Mouse (Mus musculus) adrenal gland, postnatal 36 days (tissue): ENCODE data around the gene Tmem44. TPM values are rescaled to one million over a fixed set of nuclear protein-coding genes. Genes with fewer than 3 reads are reported as not detected.

Source experiments
- DNase-seq, 2 experiments: peaks; one replicate each; pipeline ENCODE4 v3.0.0; 2021; ENCODE audit warnings: mixed read lengths in 1 of 2
- total RNA-seq, 2 experiments: library from RNA; stranded (reverse); gene quantifications; 2 replicates each; pipeline ENCODE4 v1.2.3; 2021

Gene Tmem44
- total RNA-seq, 2 experiments from 2014 or later: 3.7 to 4.7 TPM

GRCm38 (mm10) chr16:30518635-30519034, 32.0 kb downstream of the Tmem44 start:
- peak; percentile 43 to 58 for DNase-seq

GRCm38 (mm10) chr16:30517666-30518283, 32.9 kb downstream of the Tmem44 start:
- DNase-seq: peak; percentile 48 to 62

- DNase-seq: no peak
Observed at GRCm38 (mm10) chr16:30516993-30517392, 33.6 kb downstream of the Tmem44 start.

GRCm38 (mm10) chr16:30515418-30515817, 35.2 kb downstream of the Tmem44 start:
- no peak for DNase-seq

GRCm38 (mm10) chr16:30513050-30514024, 37.3 kb downstream of the Tmem44 start:
- peak; percentile 86 to 87 for DNase-seq

- peak; percentile 84 to 86 for DNase-seq
Observed at GRCm38 (mm10) chr16:30512375-30513049, 38.1 kb downstream of the Tmem44 start.

- no peak for DNase-seq
Observed at GRCm38 (mm10) chr16:30511563-30512340, 38.9 kb downstream of the Tmem44 start.

- peak; percentile 88 to 92 for DNase-seq
Observed at GRCm38 (mm10) chr16:30510504-30511451, 39.9 kb downstream of the Tmem44 start.

- DNase-seq: no peak
Observed at GRCm38 (mm10) chr16:30510091-30510490, 40.6 kb downstream of the Tmem44 start.

- no peak for DNase-seq
Observed at GRCm38 (mm10) chr16:30509340-30509739, 41.3 kb downstream of the Tmem44 start.

- DNase-seq: no peak
Observed at GRCm38 (mm10) chr16:30508738-30509137, 41.9 kb downstream of the Tmem44 start.

- DNase-seq: no peak
Observed at GRCm38 (mm10) chr16:30507120-30507519, 43.5 kb downstream of the Tmem44 start.

GRCm38 (mm10) chr16:30505311-30506031, 45.2 kb downstream of the Tmem44 start:
- no peak for DNase-seq

- peak; percentile 46 to 54 for DNase-seq
Observed at GRCm38 (mm10) chr16:30504856-30505255, 45.8 kb downstream of the Tmem44 start.

GRCm38 (mm10) chr16:30503958-30504357, 46.7 kb downstream of the Tmem44 start:
- DNase-seq: peak; percentile 69 to 79

GRCm38 (mm10) chr16:30502221-30502891, 48.3 kb downstream of the Tmem44 start:
- DNase-seq: peak; percentile 44 to 46

GRCm38 (mm10) chr16:30501621-30502020, 49.0 kb downstream of the Tmem44 start:
- DNase-seq: no peak

- DNase-seq: no peak
Observed at GRCm38 (mm10) chr16:30500223-30500622, 50.4 kb downstream of the Tmem44 start.
